Mouse (Mus musculus) midbrain, embryonic 12.5 days (tissue): ENCODE results near the gene Ap3b1. TPM values are rescaled to one million over a fixed set of nuclear protein-coding genes. Genes with fewer than 3 reads are reported as not detected.

Source experiments
- ATAC-seq: fragments of 200-750 bp; cut with Nextera tagmentation; 2 replicates; pipeline ENCODE4 v1.8.0; 2017; ENCODE audit warnings: low read depth, moderate TSS enrichment, moderate library complexity; ENCODE audit not compliant: low FRiP score
- H3K27ac ChIP-seq: fragments of 300-500 bp; sonication (generic); replicated peaks from 2 replicates; pipeline ENCODE4 v1.5.1; 2016; ENCODE audit warnings: mild to moderate bottlenecking
- H3K27me3 ChIP-seq: fragments of 300-500 bp; sonication (generic); 2 replicates; pipeline ENCODE4 v1.6.1; 2016; ENCODE audit warnings: mild to moderate bottlenecking
- H3K36me3 ChIP-seq: fragments of 300-500 bp; sonication (generic); 2 replicates; pipeline ENCODE4 v1.6.1; 2016
- H3K4me1 ChIP-seq: fragments of 300-500 bp; sonication (generic); 2 replicates; pipeline ENCODE4 v1.6.1; 2016
- H3K4me2 ChIP-seq: fragments of 300-500 bp; sonication (generic); replicated peaks from 2 replicates; pipeline ENCODE4 v1.6.1; 2016; ENCODE audit warnings: mild to moderate bottlenecking, moderate library complexity
- H3K4me3 ChIP-seq: fragments of 300-500 bp; sonication (generic); 2 replicates; pipeline ENCODE4 v1.5.1; 2016; ENCODE audit warnings: mild to moderate bottlenecking
- H3K9ac ChIP-seq: fragments of 300-500 bp; sonication (generic); replicated peaks from 2 replicates; pipeline ENCODE4 v1.6.1; 2016; ENCODE audit warnings: mild to moderate bottlenecking, moderate library complexity
- H3K9me3 ChIP-seq: fragments of 300-500 bp; sonication (generic); 2 replicates; pipeline ENCODE4 v1.6.1; 2016; ENCODE audit warnings: mild to moderate bottlenecking
- WGBS: fragments of 180-500 bp; shearing (Covaris S2); methylation state at CpG from one replicate; pipeline ENCODE4 v1.1.7; 2016; 5-methylcytosine and 5-hydroxymethylcytosine counted together
- polyA plus RNA-seq: library from polyadenylated mRNA; unstranded; fragments of >200 nt; fragmentation: Nextera tagmentation; extraction: Ambion mirVana; gene quantifications from 2 replicates; pipeline ENCODE4 v1.2.1, GENCODE M21; 2016

The Ap3b1 gene
- polyA plus RNA-seq, 1 experiment from 2014 or later, result 39.8 TPM

DNA sequence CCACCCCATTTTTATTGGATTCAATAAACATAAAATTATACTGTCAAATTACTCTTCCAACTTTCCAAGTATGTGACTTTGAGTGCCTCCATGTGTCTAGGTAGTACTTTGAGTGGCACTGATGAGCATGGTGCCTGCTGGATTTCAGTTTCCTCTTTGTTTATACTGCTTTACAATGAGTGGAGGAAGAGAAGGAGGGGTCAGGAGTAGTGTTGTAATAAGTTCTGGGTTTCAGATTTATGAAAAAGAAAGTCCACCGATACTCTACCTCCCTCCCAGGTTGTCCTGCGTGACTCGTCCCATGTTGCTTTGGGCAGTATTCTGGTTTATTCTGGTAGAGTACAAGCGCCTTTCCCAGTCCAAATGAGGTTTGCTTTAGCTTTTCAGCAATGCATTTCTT lies 22.7 kb downstream of the Ap3b1 start:
- no peak overlapping the region for H3K4me3 ChIP-seq
- H3K36me3 ChIP-seq, result no peaks in the 10 kb centered on the region
- H3K9ac ChIP-seq, result no peak overlapping the region
- 84% methylated on average over 4 of the region's 4 CpGs for WGBS
- no peak overlapping the region for H3K4me2 ChIP-seq
- H3K27me3 ChIP-seq, result no peaks in the 10 kb centered on the region
- no peak overlapping the region for H3K27ac ChIP-seq
- H3K9me3 ChIP-seq, result no peaks in the 10 kb centered on the region
- no peak for ATAC-seq
- peaks cover 4% of the 10 kb centered on the region; the same call in 1 of the 2 replicates for H3K4me1 ChIP-seq

- Histone ChIP-seq H3K4me3 (no peak overlapping the region), H3K36me3 (no peaks in the 10 kb centered on the region), H3K4me1 (peaks cover 4% of the 10 kb centered on the region; the same call in 1 of the 2 replicates), H3K9ac (no peak overlapping the region), H3K27me3 (no peaks in the 10 kb centered on the region), H3K9me3 (no peaks in the 10 kb centered on the region), H3K27ac (no peak overlapping the region), H3K4me2 (no peak overlapping the region)
- ATAC-seq, result no peak
- 79% methylated on average over 8 of the region's 8 CpGs for WGBS
Observed at GRCm38 (mm10) chr13:94381829-94382675, 23.3 kb downstream of the Ap3b1 start.

GRCm38 (mm10) chr13:94384931-94385570 lies 26.3 kb downstream of the Ap3b1 start:
- H3K4me1 ChIP-seq, result no peaks in the 10 kb centered on the region
- H3K9me3 ChIP-seq, result no peaks in the 10 kb centered on the region
- no peak for ATAC-seq
- no peak overlapping the region for H3K27ac ChIP-seq
- no peak overlapping the region for H3K9ac ChIP-seq
- H3K4me3 ChIP-seq, result no peak overlapping the region
- H3K4me2 ChIP-seq, result no peak overlapping the region
- WGBS, result 80% methylated on average over 3 of the region's 3 CpGs
- H3K27me3 ChIP-seq, result no peaks in the 10 kb centered on the region
- H3K36me3 ChIP-seq, result no peaks in the 10 kb centered on the region

DNA sequence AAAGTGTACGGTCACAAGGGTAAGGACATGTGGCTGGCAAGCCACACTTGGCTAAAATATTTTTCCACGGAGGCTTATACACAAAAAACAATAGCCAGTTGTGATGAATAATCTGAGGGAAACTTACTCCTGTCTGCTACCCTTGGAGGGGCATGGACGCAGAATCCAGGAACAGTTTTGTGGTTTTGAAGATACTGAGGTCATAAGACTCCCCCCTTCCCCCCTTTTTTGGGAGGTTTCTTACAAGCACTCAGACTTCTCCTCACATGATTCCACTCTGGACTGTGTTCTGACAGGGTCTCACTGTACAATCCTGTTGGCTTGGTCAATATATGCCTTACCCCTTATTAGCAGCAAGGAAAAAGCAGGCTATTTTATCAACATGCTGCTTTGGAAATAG lies 29.8 kb downstream of the Ap3b1 start:
- Histone ChIP-seq H3K9ac (no peak overlapping the region), H3K4me3 (no peak overlapping the region), H3K27ac (no peak overlapping the region), H3K36me3 (peaks cover 10% of the 10 kb centered on the region; the same call in 1 of the 2 replicates), H3K27me3 (no peaks in the 10 kb centered on the region), H3K4me1 (no peaks in the 10 kb centered on the region), H3K4me2 (no peak overlapping the region), H3K9me3 (no peaks in the 10 kb centered on the region)
- WGBS, result 84% methylated on average over 3 of the region's 3 CpGs
- ATAC-seq, result no peak

GRCm38 (mm10) chr13:94389541-94389940 lies 30.8 kb downstream of the Ap3b1 start:
- Histone ChIP-seq H3K27ac (no peak overlapping the region), H3K4me3 (no peak overlapping the region)

GRCm38 (mm10) chr13:94392282-94392681 lies 33.5 kb downstream of the Ap3b1 start:
- WGBS, result 93% methylated on average over 5 of the region's 5 CpGs
- Histone ChIP-seq H3K4me3 (no peak overlapping the region), H3K4me2 (no peak overlapping the region), H3K9ac (no peak overlapping the region), H3K4me1 (no peaks in the 10 kb centered on the region), H3K36me3 (peaks cover 32% of the 10 kb centered on the region; the same call in 1 of the 2 replicates), H3K27ac (no peak overlapping the region), H3K27me3 (no peaks in the 10 kb centered on the region), H3K9me3 (no peaks in the 10 kb centered on the region)
- no peak for ATAC-seq

More at GRCm38 (mm10) chr13:94389541-94389940, 30.8 kb downstream of the Ap3b1 start:
- WGBS, result 86% methylated on average over 2 of the region's 2 CpGs
- H3K9ac ChIP-seq, result no peak overlapping the region
- ATAC-seq, result no peak
- H3K36me3 ChIP-seq, result peaks cover 14% of the 10 kb centered on the region; the same call in 1 of the 2 replicates
- H3K4me1 ChIP-seq, result no peaks in the 10 kb centered on the region
- H3K9me3 ChIP-seq, result no peaks in the 10 kb centered on the region
- H3K27me3 ChIP-seq, result no peaks in the 10 kb centered on the region
- no peak overlapping the region for H3K4me2 ChIP-seq

DNA sequence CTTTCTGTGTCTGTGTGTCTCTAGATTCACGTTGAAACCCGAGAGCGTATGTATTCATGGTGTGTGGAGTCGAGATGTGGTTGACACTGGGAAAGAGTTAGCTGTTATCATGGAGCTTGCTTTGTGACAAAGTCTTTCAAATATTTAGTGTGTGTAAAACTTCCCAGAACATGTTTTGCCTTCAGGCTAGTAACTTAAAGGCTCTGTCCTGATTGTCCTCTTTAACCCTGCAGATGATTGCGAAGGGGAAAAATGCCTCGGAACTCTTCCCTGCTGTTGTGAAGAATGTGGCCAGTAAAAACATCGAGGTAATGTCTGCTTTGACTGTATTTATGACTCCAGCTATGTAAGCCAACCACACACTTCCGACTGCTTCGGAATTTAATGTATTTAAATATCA lies 35.7 kb downstream of the Ap3b1 start:
- no peak overlapping the region for H3K27ac ChIP-seq
- no peak overlapping the region for H3K4me3 ChIP-seq
- 84% methylated on average over 9 of the region's 9 CpGs for WGBS
- H3K27me3 ChIP-seq, result no peaks in the 10 kb centered on the region
- H3K4me2 ChIP-seq, result no peak overlapping the region
- H3K4me1 ChIP-seq, result no peaks in the 10 kb centered on the region
- H3K36me3 ChIP-seq, result peaks cover 32% of the 10 kb centered on the region; the same call in 1 of the 2 replicates
- H3K9me3 ChIP-seq, result no peaks in the 10 kb centered on the region
- H3K9ac ChIP-seq, result no peak overlapping the region
- no peak for ATAC-seq

- Histone ChIP-seq H3K27ac (no peak overlapping the region), H3K4me2 (no peak overlapping the region), H3K9ac (no peak overlapping the region), H3K4me1 (no peaks in the 10 kb centered on the region), H3K9me3 (no peaks in the 10 kb centered on the region), H3K4me3 (no peak overlapping the region), H3K27me3 (no peaks in the 10 kb centered on the region), H3K36me3 (peaks cover 32% of the 10 kb centered on the region; the same call in 1 of the 2 replicates)
- no peak for ATAC-seq
- WGBS, result 91% methylated on average over 8 of the region's 8 CpGs
Observed at GRCm38 (mm10) chr13:94395763-94396162, 37.0 kb downstream of the Ap3b1 start.

DNA sequence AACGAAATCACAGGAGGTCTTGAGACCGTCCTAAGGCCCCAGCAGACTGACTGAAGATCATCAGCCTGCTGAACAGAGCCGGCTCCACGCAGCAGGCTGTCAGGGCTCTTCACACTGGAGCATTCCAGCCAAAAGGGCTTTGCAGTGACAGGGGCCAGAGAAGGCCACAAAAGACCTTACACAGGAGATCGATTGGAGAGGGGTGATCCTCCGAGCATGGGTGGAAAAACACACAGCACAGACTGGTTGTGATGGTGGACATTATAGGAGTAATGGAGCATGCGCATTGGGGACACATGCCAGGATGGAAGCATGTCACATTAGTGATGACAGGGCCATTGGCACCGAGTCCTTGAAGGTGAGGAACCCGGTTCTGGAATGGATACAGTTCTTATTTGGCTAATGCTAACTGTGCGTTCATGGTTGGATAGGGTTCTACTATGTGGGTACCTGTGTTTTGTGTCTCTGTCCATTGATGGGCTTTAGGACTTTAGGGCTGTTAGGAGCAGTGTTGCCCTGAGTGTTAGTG lies 37.7 kb downstream of the Ap3b1 start:
- peaks cover 32% of the 10 kb centered on the region; the same call in 1 of the 2 replicates for H3K36me3 ChIP-seq
- H3K9me3 ChIP-seq, result no peaks in the 10 kb centered on the region
- no peak overlapping the region for H3K27ac ChIP-seq
- no peak overlapping the region for H3K9ac ChIP-seq
- ATAC-seq, result no peak
- WGBS, result 92% methylated on average over 10 of the region's 10 CpGs
- no peak overlapping the region for H3K4me2 ChIP-seq
- H3K4me1 ChIP-seq, result no peaks in the 10 kb centered on the region
- no peaks in the 10 kb centered on the region for H3K27me3 ChIP-seq
- no peak overlapping the region for H3K4me3 ChIP-seq

DNA sequence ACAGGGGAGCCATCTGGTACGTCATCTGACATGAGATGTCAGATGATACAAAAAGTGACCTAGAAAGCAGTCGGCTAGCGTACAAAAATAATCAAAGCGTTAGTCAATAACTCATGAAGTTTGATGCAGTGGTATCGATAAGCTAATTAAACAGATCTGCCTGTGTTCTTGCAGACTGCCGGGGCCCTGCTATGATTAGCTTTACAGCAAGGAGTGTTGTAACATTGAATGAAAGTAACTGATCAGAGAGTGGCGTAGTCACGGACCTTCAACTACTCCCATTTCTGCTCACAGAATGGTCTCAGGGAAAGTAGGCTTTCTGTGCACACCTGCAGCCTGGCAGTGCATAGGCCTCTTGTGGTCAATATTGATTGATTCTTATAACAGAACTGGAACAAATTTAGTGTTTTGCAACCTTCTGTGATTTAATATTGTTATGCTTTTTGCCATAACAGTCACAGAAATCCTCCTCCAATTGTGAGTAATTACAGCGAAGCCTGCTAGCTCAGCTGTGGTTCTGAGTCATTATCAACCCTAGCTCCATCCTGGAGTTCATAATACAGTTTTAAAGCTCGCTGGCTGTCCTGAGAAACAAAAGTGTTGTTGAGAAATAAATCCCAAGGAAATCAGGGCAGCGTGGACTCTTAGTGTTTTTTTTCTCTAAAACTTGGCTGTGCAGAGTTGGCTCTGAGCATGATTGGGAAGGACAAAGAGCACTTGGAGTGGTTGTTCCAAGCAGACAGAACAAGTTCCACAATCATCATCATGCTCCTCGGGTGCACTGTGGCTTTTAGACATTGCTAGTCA lies 40.0 kb downstream of the Ap3b1 start:
- Histone ChIP-seq H3K4me3 (no peak overlapping the region), H3K4me1 (no peaks in the 10 kb centered on the region), H3K27me3 (no peaks in the 10 kb centered on the region), H3K27ac (no peak overlapping the region), H3K36me3 (peaks cover 24% of the 10 kb centered on the region), H3K4me2 (no peak overlapping the region), H3K9ac (no peak overlapping the region), H3K9me3 (no peaks in the 10 kb centered on the region)
- ATAC-seq, result no peak
- WGBS, result 90% methylated on average over 12 of the region's 12 CpGs

- no peak overlapping the region for H3K9ac ChIP-seq
- WGBS, result 95% methylated on average over 8 of the region's 8 CpGs
- no peak for ATAC-seq
Observed at GRCm38 (mm10) chr13:94400465-94400864, 41.7 kb downstream of the Ap3b1 start.

More at GRCm38 (mm10) chr13:94400465-94400864, 41.7 kb downstream of the Ap3b1 start:
- Histone ChIP-seq H3K9me3 (peaks cover 3% of the 10 kb centered on the region; the same call in 1 of the 2 replicates), H3K36me3 (peaks cover 33% of the 10 kb centered on the region), H3K27me3 (no peaks in the 10 kb centered on the region), H3K27ac (no peak overlapping the region), H3K4me2 (no peak overlapping the region), H3K4me1 (no peaks in the 10 kb centered on the region), H3K4me3 (no peak overlapping the region)
